Comparison of ENCODE assay signal across 9 mouse cellular contexts in the genomic region with DNA sequence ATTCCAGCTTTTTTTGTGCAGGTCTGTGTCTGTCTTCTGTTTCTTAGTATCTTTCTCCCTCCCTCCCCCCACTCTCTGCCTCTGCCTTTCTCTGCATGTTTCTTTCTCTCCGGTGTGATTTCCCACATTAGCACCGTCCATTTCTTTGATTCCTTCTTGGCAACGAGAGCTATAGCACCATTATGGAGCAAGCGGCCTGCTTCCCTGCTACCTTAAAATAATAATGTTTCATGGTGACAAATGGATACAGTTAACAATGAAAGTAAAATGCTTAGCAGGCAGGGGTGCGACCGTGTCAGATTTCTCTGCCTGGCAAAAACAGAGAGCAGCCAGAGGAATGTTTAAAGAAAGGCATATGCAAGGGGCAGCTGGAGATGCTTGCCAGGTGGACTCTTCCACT.
A peak's percentile ranks its signal among the peaks of the same experiment; 100 is the strongest.
DNase-seq lines count a peak whose midpoint lies in the region; ATAC-seq and TF ChIP-seq lines count a peak whose summit lies in the region.
"Had no signal": no experiment of that assay in that cellular context is flagged by ENCODE, and none has a peak within 500 bp of the region (broad histone marks: within the 10 kb centered on the region; RNA-seq: fewer than 3 reads in every experiment).

No protein-coding gene starts in this region.

- no peak overlapping the region for H3K9ac ChIP-seq in kidney, embryonic 14.5 days (ENCODE audit: low read depth, low read length)
- H3K9ac ChIP-seq in kidney, embryonic 15.5 days, result no peak overlapping the region
- no peak overlapping the region for H3K9ac ChIP-seq in embryonic facial prominence, embryonic 13.5 days
- H3K9ac ChIP-seq in hindbrain, embryonic 15.5 days, result no peak overlapping the region

- 0 out of 2 replicates have a peak overlapping the region, but pooled peaks have one; percentile 2 for H3K4me2 ChIP-seq in kidney, embryonic 14.5 days (replicated peaks; ENCODE audit: low read depth, low read length)
- no peak overlapping the region; the same call in 1 of the 2 replicates for H3K4me2 ChIP-seq in kidney, embryonic 15.5 days
- H3K4me2 ChIP-seq in embryonic facial prominence, embryonic 13.5 days, result peak overlapping the region; percentile 39
- peak overlapping the region; percentile 17; the same call in 1 of the 2 replicates for H3K4me2 ChIP-seq in hindbrain, embryonic 15.5 days
- peak overlapping the region; percentile 26 for H3K4me2 ChIP-seq in myocyte (ENCODE audit: low read depth)

- ATAC-seq in kidney, embryonic 14.5 days (ENCODE audit: low FRiP score, low TSS enrichment), result no peak
- no peak for ATAC-seq in kidney, embryonic 15.5 days (replicated peaks; ENCODE audit: low FRiP score)
- no peak for ATAC-seq in embryonic facial prominence, embryonic 13.5 days (ENCODE audit: insufficient number of reproducible peaks, insufficient read depth, low FRiP score, low TSS enrichment, low read depth)
- ATAC-seq in hindbrain, embryonic 15.5 days (ENCODE audit: low FRiP score, low read depth), result no peak

- no peak for DNase-seq in spleen, adult 18-20 months
- no peak for DNase-seq in testis, postnatal 10 days (ENCODE audit: low spot score)
- DNase-seq in layer of hippocampus, postnatal 36 days, result no peak

- no peaks in the 10 kb centered on the region for H3K36me3 ChIP-seq in kidney, embryonic 14.5 days (ENCODE audit: control insufficient read depth, insufficient read depth, low read length)
- no peaks in the 10 kb centered on the region for H3K36me3 ChIP-seq in kidney, embryonic 15.5 days
- H3K36me3 ChIP-seq in embryonic facial prominence, embryonic 13.5 days, result no peaks in the 10 kb centered on the region
- no peaks in the 10 kb centered on the region for H3K36me3 ChIP-seq in hindbrain, embryonic 15.5 days
- H3K36me3 ChIP-seq in myocyte (ENCODE audit: control insufficient read depth, insufficient read depth), result no peaks in the 10 kb centered on the region

- H3K79me2 ChIP-seq in myocyte (ENCODE audit: control insufficient read depth, insufficient read depth), result no peaks in the 10 kb centered on the region

- WGBS in kidney, embryonic 14.5 days, result 17% methylated on average over 6 of the region's 6 CpGs
- WGBS in kidney, embryonic 15.5 days, result 13% methylated on average over 6 of the region's 6 CpGs
- 9% methylated on average over 6 of the region's 6 CpGs for WGBS in embryonic facial prominence, embryonic 13.5 days
- WGBS in hindbrain, embryonic 15.5 days, result 4% methylated on average over 6 of the region's 6 CpGs

- no peak overlapping the region for H3ac ChIP-seq in myocyte (ENCODE audit: control insufficient read depth, insufficient read length)

- no peak overlapping the region for H3K4me3 ChIP-seq in kidney, embryonic 14.5 days (ENCODE audit: low read length)
- H3K4me3 ChIP-seq in kidney, embryonic 15.5 days (replicated peaks), result no peak overlapping the region
- H3K4me3 ChIP-seq in embryonic facial prominence, embryonic 13.5 days, result 0 out of 2 replicates have a peak overlapping the region, but pooled peaks have one; percentile 4
- H3K4me3 ChIP-seq in hindbrain, embryonic 15.5 days, result no peak overlapping the region
- H3K4me3 ChIP-seq in myocyte, result no peak overlapping the region

- no peak for TF ChIP-seq POLR2A in myocyte (IDR thresholded peaks at IDR 0.05; ENCODE audit: insufficient read length, low read depth)

- H3K27me3 ChIP-seq in kidney, embryonic 14.5 days (ENCODE audit: control insufficient read depth, insufficient read depth, low read length), result no peaks in the 10 kb centered on the region
- no peaks in the 10 kb centered on the region for H3K27me3 ChIP-seq in kidney, embryonic 15.5 days
- H3K27me3 ChIP-seq in embryonic facial prominence, embryonic 13.5 days, result no peaks in the 10 kb centered on the region
- no peaks in the 10 kb centered on the region for H3K27me3 ChIP-seq in hindbrain, embryonic 15.5 days
- H3K27me3 ChIP-seq in myocyte (ENCODE audit: control insufficient read depth, insufficient read depth, insufficient read length), result no peaks in the 10 kb centered on the region

- no peak overlapping the region for H3K27ac ChIP-seq in kidney, embryonic 14.5 days (ENCODE audit: low read depth, low read length)
- H3K27ac ChIP-seq in kidney, embryonic 15.5 days, result no peak overlapping the region
- peak overlapping the region; percentile 82 for H3K27ac ChIP-seq in embryonic facial prominence, embryonic 13.5 days
- H3K27ac ChIP-seq in hindbrain, embryonic 15.5 days (replicated peaks), result peak overlapping the region; percentile 62
- H3K27ac ChIP-seq: kidney, postnatal 0 days had no signal

- H3K9me3 ChIP-seq in kidney, embryonic 14.5 days (ENCODE audit: control insufficient read depth, low read length), result no peaks in the 10 kb centered on the region
- no peaks in the 10 kb centered on the region for H3K9me3 ChIP-seq in kidney, embryonic 15.5 days (replicated peaks)
- H3K9me3 ChIP-seq in embryonic facial prominence, embryonic 13.5 days, result no peaks in the 10 kb centered on the region
- no peaks in the 10 kb centered on the region for H3K9me3 ChIP-seq in hindbrain, embryonic 15.5 days

- no peaks in the 10 kb centered on the region for H3K4me1 ChIP-seq in kidney, embryonic 14.5 days (ENCODE audit: control insufficient read depth, insufficient read depth, low read length)
- peaks cover 10% of the 10 kb centered on the region; the same call in 1 of the 2 replicates for H3K4me1 ChIP-seq in kidney, embryonic 15.5 days
- peaks cover 44% of the 10 kb centered on the region for H3K4me1 ChIP-seq in embryonic facial prominence, embryonic 13.5 days
- peaks cover 25% of the 10 kb centered on the region for H3K4me1 ChIP-seq in hindbrain, embryonic 15.5 days (replicated peaks)

TF ChIP-seq in myocyte, 11 proteins besides CTCF, POLR2A, EP300 and RAD21:
- TF ChIP-seq SRF (IDR thresholded peaks at IDR 0.05; ENCODE audit: control insufficient read depth, insufficient read length, low read depth) (no peak), USF1 (IDR thresholded peaks at IDR 0.05; ENCODE audit: low read depth) (no peak), TCF3 (IDR thresholded peaks at IDR 0.05; ENCODE audit: insufficient read length, low read depth) (no peak), POLR2AphosphoS2 (IDR thresholded peaks at IDR 0.05; ENCODE audit: insufficient read length, low read depth) (no peak), REST (IDR thresholded peaks at IDR 0.05; ENCODE audit: insufficient read depth, insufficient read length) (no peak), TCF12 (IDR thresholded peaks at IDR 0.05; ENCODE audit: insufficient read depth, poor library complexity, severe bottlenecking) (no peak), MAX (IDR thresholded peaks at IDR 0.05; ENCODE audit: low read depth) (no peak), MYOG (IDR thresholded peaks at IDR 0.05; ENCODE audit: control insufficient read depth in 1 of 3, insufficient read depth in 1 of 3, insufficient read length in 2 of 3, low read depth in 2 of 3) (no peak), E2F4 (IDR thresholded peaks at IDR 0.05; ENCODE audit: insufficient read depth) (no peak), MYOD1 (IDR thresholded peaks at IDR 0.05; ENCODE audit: control insufficient read depth in 1 of 3, insufficient read length in 2 of 3, low read depth in 2 of 3) (no peak), CEBPB (IDR thresholded peaks at IDR 0.05; ENCODE audit: insufficient read depth, poor library complexity, severe bottlenecking) (no peak)

Comparison
In these comparisons a context has a peak if more than half of its experiments do, and no peak if none do; other contexts are left out.
1. H3K27ac ChIP-seq: peak in embryonic facial prominence, embryonic 13.5 days (single experiment) and hindbrain, embryonic 15.5 days (single experiment); none in kidney, embryonic 14.5 days (single experiment) and kidney, embryonic 15.5 days (single experiment).